Mouse (Mus musculus) lung, postnatal 0 days (tissue): Measurements from ENCODE around the gene Olfr460.

Source experiments
- CTCF ChIP-seq: IDR thresholded peaks from 2 replicates; pipeline ENCODE4 v1.5.1; 2016; ENCODE audit warnings: antibody characterized with exemption, mild to moderate bottlenecking
- EP300 ChIP-seq: IDR thresholded peaks from 2 replicates; pipeline ENCODE4 v1.6.1; 2016; ENCODE audit warnings: antibody characterized with exemption, mild to moderate bottlenecking, control low read depth

DNA sequence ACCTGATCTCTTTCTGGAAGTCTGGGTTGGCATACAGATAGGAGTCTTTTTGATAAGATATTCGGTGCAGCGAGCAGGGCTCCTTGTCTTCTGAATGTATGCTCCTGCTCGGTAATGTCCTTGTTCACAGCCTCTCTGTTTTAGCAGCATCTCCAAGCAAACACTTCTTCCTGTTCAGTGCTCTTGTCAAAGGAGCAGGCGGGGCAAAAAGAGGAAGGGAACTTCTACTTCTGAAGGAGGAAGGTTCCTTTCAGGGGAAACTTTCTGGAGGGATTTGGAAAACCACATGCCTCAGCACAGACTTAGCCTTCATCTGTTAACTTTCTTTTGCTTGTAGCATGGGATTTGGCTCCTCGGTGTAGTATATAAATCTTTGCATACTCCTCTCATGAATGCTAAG, 16.4 kb downstream of the Olfr460 start, which contains the start of gene Clec5a:
- TF ChIP-seq CTCF (no peak), EP300 (no peak)
